Mouse (Mus musculus) megakaryocyte, embryonic 14.5 days (primary cell): ENCODE results near the gene Znfx1.

Source experiments
- FLI1 ChIP-seq: IDR thresholded peaks from 2 replicates; pipeline ENCODE4 v1.6.1; 2012; ENCODE audit warnings: low read length, inconsistent platforms, mixed read lengths
- GATA1 ChIP-seq: IDR thresholded peaks from 3 replicates; pipeline ENCODE4 v1.6.1; 2012; ENCODE audit warnings: mixed read lengths, low read length, inconsistent platforms, borderline replicate concordance

DNA sequence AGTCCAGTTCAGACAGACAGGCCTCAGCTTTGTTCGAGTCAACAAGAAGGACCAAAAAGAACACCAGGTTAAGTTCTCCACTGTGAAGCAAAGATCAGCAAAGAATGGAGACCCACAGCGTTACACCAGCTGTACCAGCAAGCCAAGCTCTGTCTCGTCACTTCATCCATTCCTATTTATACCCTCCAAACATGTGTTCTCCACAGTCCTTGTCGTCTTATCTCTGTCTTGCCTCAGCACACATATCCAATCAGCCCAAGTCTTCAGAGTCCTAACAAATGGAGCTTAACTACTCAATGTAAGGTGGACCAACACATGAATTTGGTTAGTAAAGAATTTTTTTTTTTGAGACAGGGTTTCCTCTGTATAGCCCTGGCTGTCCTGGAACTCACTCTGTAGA is 53.3 kb downstream of the Znfx1 start:
- TF ChIP-seq GATA1 (no peak), FLI1 (no peak)
